Mouse (Mus musculus) central nervous system, embryonic 11.5 days (tissue): Measurements from ENCODE around the gene Kcnb1. TPM values are rescaled to one million over a fixed set of nuclear protein-coding genes. Genes with fewer than 3 reads are reported as not detected.

Experiments
- polyA plus RNA-seq: library from polyadenylated mRNA; depleted of rRNA; stranded (reverse); fragments of >200 nt; gene quantifications from 2 replicates; pipeline ENCODE4 v1.2.3, GENCODE M21; 2012; rRNA removed

The Kcnb1 gene
- polyA plus RNA-seq: 1.9 and 2.1 TPM in 2 replicates

DNA sequence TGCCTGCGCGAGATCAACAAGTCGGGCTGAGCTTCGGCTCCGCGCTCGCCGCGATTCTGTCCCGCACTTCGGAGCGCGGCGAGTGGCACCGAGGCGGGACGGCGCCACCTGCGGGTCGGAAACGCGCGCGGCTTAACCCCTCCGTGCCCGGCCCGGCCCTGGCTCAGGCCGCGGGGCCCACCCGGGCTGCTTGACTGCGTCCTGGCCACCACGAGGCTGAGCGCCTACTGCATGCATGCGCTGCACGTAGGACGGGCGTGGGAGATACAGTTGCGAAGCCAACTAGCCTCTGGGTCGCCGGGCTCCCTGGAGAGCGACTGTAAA, at the start of gene Kcnb1:
Gene Kcnb1 (minus strand): TSS at position 80 of the 324 bp plus-strand sequence.

DNA sequence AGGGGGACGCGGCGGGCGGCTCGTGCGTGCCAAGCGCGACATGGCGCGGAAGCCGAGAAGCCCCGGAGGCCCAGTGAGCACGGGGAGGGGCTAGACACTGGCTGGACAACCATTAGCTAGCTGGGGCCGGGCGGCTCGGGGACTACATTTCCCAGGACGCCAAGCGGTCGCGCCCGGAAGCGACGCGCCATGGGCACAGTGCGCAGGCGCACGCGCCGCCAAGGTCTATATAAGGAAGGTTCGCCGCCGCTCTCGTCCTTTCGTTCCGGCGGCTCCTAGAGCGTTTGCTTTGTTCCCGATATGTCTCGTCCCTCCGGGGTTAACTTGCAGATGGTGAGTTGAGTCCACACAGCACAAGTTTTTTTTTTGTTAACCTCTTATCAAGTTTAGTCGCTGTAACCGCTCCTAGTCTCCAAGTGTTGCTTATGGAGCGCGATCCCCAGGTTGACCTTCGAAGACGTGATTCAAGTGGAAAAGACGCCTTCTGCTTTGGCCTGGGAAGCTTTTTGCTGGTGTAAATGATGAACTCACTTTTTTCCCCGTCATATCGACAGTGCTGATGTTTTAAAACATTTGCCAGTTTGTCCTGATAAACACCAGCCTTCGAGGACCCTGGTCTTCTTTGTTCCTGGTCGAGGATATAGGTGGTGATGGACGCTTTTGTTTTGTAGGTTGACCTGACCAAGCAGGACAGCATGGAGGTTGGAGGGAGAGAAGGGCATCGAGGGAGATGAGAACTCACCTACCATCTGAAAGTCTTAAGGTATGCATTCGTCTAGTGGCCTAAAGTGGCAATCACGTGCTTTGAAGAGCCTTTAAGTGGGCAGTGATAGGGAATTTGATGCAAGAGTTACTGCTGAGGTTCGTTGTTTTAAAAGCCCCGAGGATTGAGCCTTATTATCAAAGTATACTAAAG, 126.7 kb downstream of the Kcnb1 start, which contains the start of gene Znfx1:
Gene Znfx1 (minus strand): TSS at position 51 of the 916 bp plus-strand sequence.

Other genes with a start within 250 kb of the Kcnb1 start
- gene Stau1, start 193.9 kb downstream of the Kcnb1 start, polyA plus RNA-seq: 58.0 and 66.3 TPM in 2 replicates
- 48.7 and 69.8 TPM in 2 replicates for gene Ddx27, start 175.0 kb downstream of the Kcnb1 start, polyA plus RNA-seq
- gene Znfx1, start 127.1 kb downstream of the Kcnb1 start, polyA plus RNA-seq: 8.0 and 9.4 TPM in 2 replicates
- gene Ptgis, start 50.4 kb upstream of the Kcnb1 start, polyA plus RNA-seq: 6.7 and 13.8 TPM in 2 replicates
- 28.6 and 37.5 TPM in 2 replicates for gene B4galt5, start 159.0 kb upstream of the Kcnb1 start, polyA plus RNA-seq
- gene Slc9a8, start 231.6 kb upstream of the Kcnb1 start, polyA plus RNA-seq: 22.8 and 41.0 TPM in 2 replicates